Mouse (Mus musculus) heart, postnatal 0 days (tissue): ENCODE measurements around the gene Frmd8.

Experiments
- CTCF ChIP-seq: IDR thresholded peaks from 2 replicates; pipeline ENCODE4 v1.5.1; 2016; ENCODE audit warnings: antibody characterized with exemption, control low read depth, low read depth
- EP300 ChIP-seq: IDR thresholded peaks from 2 replicates; pipeline ENCODE4 v1.6.1; 2016; ENCODE audit warnings: antibody characterized with exemption, low read depth

GRCm38 (mm10) chr19:5823266-5823839 lies 51.7 kb downstream of the Frmd8 start:
- no peak for TF ChIP-seq CTCF
- TF ChIP-seq EP300: no peak
